Mouse (Mus musculus): ENCODE results near the gene Gm49378.

Gm49378 gene

GRCm38 (mm10) chr14:55628077-55628827 is 9.4 kb downstream of the Gm49378 start:
- no peak for DNase-seq

GRCm38 (mm10) chr14:55618486-55619195 is 19.1 kb downstream of the Gm49378 start:
- DNase-seq = no peak

- DNase-seq = peak; percentile 57
These were observed 19.9 kb downstream of the Gm49378 start, which contains the start of gene Rec8 for GRCm38 (mm10) chr14:55617822-55618221. Rec8 (plus strand) TSS chr14:55618037.

- no peak for DNase-seq
These were observed 20.9 kb downstream of the Gm49378 start for GRCm38 (mm10) chr14:55616844-55617243.

- DNase-seq = no peak
These were observed 21.8 kb downstream of the Gm49378 start for GRCm38 (mm10) chr14:55615876-55616275.

GRCm38 (mm10) chr14:55614565-55615178 is 23.0 kb downstream of the Gm49378 start:
- DNase-seq = no peak

GRCm38 (mm10) chr14:55613346-55613745 is 24.3 kb downstream of the Gm49378 start:
- no peak for DNase-seq

GRCm38 (mm10) chr14:55608339-55608738 is 29.4 kb downstream of the Gm49378 start:
- no peak for DNase-seq

- no peak for DNase-seq
These were observed 31.8 kb downstream of the Gm49378 start for GRCm38 (mm10) chr14:55605743-55606459.

- no peak for DNase-seq
These were observed 32.9 kb downstream of the Gm49378 start for GRCm38 (mm10) chr14:55604823-55605222.

GRCm38 (mm10) chr14:55603633-55604576 is 33.8 kb downstream of the Gm49378 start:
- peak; percentile 98 for DNase-seq

- no peak for DNase-seq
These were observed 34.4 kb downstream of the Gm49378 start, which contains the start of gene Irf9 for GRCm38 (mm10) chr14:55603271-55603632. Irf9 (plus strand) TSS chr14:55603571.

- no peak for DNase-seq
These were observed 38.9 kb downstream of the Gm49378 start for GRCm38 (mm10) chr14:55598521-55599390.

- no peak for DNase-seq
These were observed 41.5 kb downstream of the Gm49378 start for GRCm38 (mm10) chr14:55596036-55596690.

- DNase-seq = no peak
These were observed 45.5 kb downstream of the Gm49378 start for GRCm38 (mm10) chr14:55592226-55592625.

- DNase-seq = peak; percentile 99
These were observed 46.3 kb downstream of the Gm49378 start, which contains the start of gene Rnf31 for GRCm38 (mm10) chr14:55591331-55591891. Rnf31 (plus strand) TSS chr14:55591708.

GRCm38 (mm10) chr14:55590748-55591330 is 46.9 kb downstream of the Gm49378 start, which contains the start of gene Psme2:
Psme2 (minus strand) TSS chr14:55591113.
- peak; percentile 98 for DNase-seq

- no peak for DNase-seq
These were observed 47.8 kb downstream of the Gm49378 start for GRCm38 (mm10) chr14:55589771-55590448.

- no peak for DNase-seq
These were observed 48.4 kb downstream of the Gm49378 start for GRCm38 (mm10) chr14:55589271-55589670.
